In the genomic region with DNA sequence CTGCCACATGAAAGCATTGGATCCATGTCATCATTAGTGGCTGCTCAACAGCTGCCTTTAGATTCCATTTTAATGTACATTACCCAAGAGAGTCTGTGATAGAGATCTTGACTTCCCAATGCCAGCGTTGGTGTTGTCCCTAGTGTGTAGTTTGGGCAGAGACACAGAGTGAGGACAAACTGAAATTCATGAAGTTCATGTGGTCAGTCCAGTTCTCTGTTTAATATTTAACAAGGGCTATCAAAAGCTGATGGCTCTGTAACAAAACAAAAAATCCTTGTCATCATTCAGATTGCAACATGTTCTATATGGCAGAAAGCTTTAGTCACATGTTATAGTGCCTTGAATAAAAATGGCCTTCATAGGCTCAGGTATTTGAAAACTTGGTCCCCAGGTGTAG, we compare ENCODE assay signal across 31 mouse cellular contexts. TPM values are rescaled to one million over a fixed set of nuclear protein-coding genes. Genes with fewer than 3 reads are reported as not detected.
DNase-seq lines count a peak whose midpoint lies in the region; ATAC-seq and TF ChIP-seq lines count a peak whose summit lies in the region.
"Had no signal": no experiment of that assay in that cellular context is flagged by ENCODE, and none has a peak within 500 bp of the region (broad histone marks: within the 10 kb centered on the region; RNA-seq: fewer than 3 reads in every experiment).

No protein-coding gene starts in this region.

- no peak overlapping the region for H3K27ac ChIP-seq in intestine, postnatal 0 days (ENCODE audit: low read depth, low read length)
- no peak overlapping the region for H3K27ac ChIP-seq in intestine, embryonic 16.5 days (ENCODE audit: low read length)
- no peak overlapping the region for H3K27ac ChIP-seq in liver, adult 2 months (replicated peaks; ENCODE audit: insufficient read depth, low read depth, low read length)
- no peak overlapping the region for H3K27ac ChIP-seq in liver, embryonic 11.5 days (ENCODE audit: low read depth, low read length)
- peak overlapping the region; percentile 56 for H3K27ac ChIP-seq in liver, postnatal 0 days (ENCODE audit: low read depth)
- H3K27ac ChIP-seq: embryonic facial prominence, embryonic 13.5 days; embryonic facial prominence, embryonic 15.5 days; forebrain, embryonic 10.5 days; forebrain, embryonic 12.5 days had no signal

- TF ChIP-seq CTCF in intestine, postnatal 0 days (IDR thresholded peaks at IDR 0.05; ENCODE audit: low read depth) = no peak
- no peak for TF ChIP-seq CTCF in liver, adult 2 months (IDR thresholded peaks at IDR 0.05; ENCODE audit: low read depth, low read length)
- no peak for TF ChIP-seq CTCF in liver, postnatal 0 days (IDR thresholded peaks at IDR 0.05; ENCODE audit: low read depth)

- TF ChIP-seq POLR2A in liver, adult 2 months (IDR thresholded peaks at IDR 0.05; ENCODE audit: extremely low read depth, insufficient read depth, low read length) = no peak

- no peak overlapping the region for H3K4me2 ChIP-seq in intestine, postnatal 0 days (replicated peaks; ENCODE audit: low read depth)
- no peak overlapping the region for H3K4me2 ChIP-seq in intestine, embryonic 16.5 days (ENCODE audit: low read depth, low read length)
- no peak overlapping the region for H3K4me2 ChIP-seq in liver, embryonic 11.5 days
- H3K4me2 ChIP-seq in liver, postnatal 0 days (ENCODE audit: low read depth, low read length) = no peak overlapping the region
- H3K4me2 ChIP-seq: embryonic facial prominence, embryonic 13.5 days; embryonic facial prominence, embryonic 15.5 days; forebrain, embryonic 12.5 days had no signal

- no peaks in the 10 kb centered on the region for H3K36me3 ChIP-seq in intestine, postnatal 0 days (ENCODE audit: control insufficient read depth, insufficient read depth)
- H3K36me3 ChIP-seq in intestine, embryonic 16.5 days (ENCODE audit: control insufficient read depth, insufficient read depth, low read length) = no peaks in the 10 kb centered on the region
- no peaks in the 10 kb centered on the region for H3K36me3 ChIP-seq in liver, adult 2 months (ENCODE audit: control insufficient read depth, insufficient read depth, low read length)
- no peaks in the 10 kb centered on the region for H3K36me3 ChIP-seq in liver, embryonic 11.5 days (ENCODE audit: control insufficient read depth, insufficient read depth, low read length)
- no peaks in the 10 kb centered on the region for H3K36me3 ChIP-seq in liver, postnatal 0 days (replicated peaks; ENCODE audit: insufficient read depth, low read length)
- H3K36me3 ChIP-seq: embryonic facial prominence, embryonic 13.5 days; embryonic facial prominence, embryonic 15.5 days; forebrain, embryonic 10.5 days; forebrain, embryonic 12.5 days; G1E had no signal

- H3K4me3 ChIP-seq in intestine, postnatal 0 days (ENCODE audit: low read depth, low read length) = no peak overlapping the region
- no peak overlapping the region for H3K4me3 ChIP-seq in intestine, embryonic 16.5 days (ENCODE audit: low read length)
- H3K4me3 ChIP-seq in liver, adult 2 months (ENCODE audit: insufficient read depth, low read depth, low read length) = 0 out of 2 replicates have a peak overlapping the region, but pooled peaks have one; percentile 5
- no peak overlapping the region for H3K4me3 ChIP-seq in liver, embryonic 11.5 days (ENCODE audit: low read depth, low read length)
- H3K4me3 ChIP-seq in liver, postnatal 0 days (ENCODE audit: low read depth, low read length) = no peak overlapping the region
- H3K4me3 ChIP-seq: embryonic facial prominence, embryonic 13.5 days; embryonic facial prominence, embryonic 15.5 days; erythroblast, embryonic 14.5 days; forebrain, embryonic 10.5 days; forebrain, embryonic 12.5 days had no signal

- peak; percentile 97 for DNase-seq in liver, adult 2 months (ENCODE audit: extremely low read depth, low read depth, low spot score)
- DNase-seq in liver, embryonic 11.5 days (ENCODE audit: low spot score) = no peak
- no peak for DNase-seq in liver, postnatal 0 days
- DNase-seq in liver = no peak
- DNase-seq: adrenal gland, adult 8-10 months; adrenal gland, postnatal 14 days; adrenal gland, postnatal 36 days; B cell, adult 2 months; cerebellum, adult 11-12 months; cerebellum, adult 2 months; cerebellum, adult 9-11 months; cerebellum, postnatal 14 days; cerebellum, postnatal 36 days; embryo, embryonic 11 days had no signal

- no peak overlapping the region for H3K9ac ChIP-seq in intestine, postnatal 0 days (ENCODE audit: low read depth, low read length)
- no peak overlapping the region for H3K9ac ChIP-seq in intestine, embryonic 16.5 days (ENCODE audit: low read depth, low read length)
- no peak overlapping the region for H3K9ac ChIP-seq in liver, adult 2 months (ENCODE audit: low read depth, low read length)
- no peak overlapping the region for H3K9ac ChIP-seq in liver, embryonic 11.5 days (ENCODE audit: low read depth, low read length)
- H3K9ac ChIP-seq in liver, postnatal 0 days (replicated peaks) = no peak overlapping the region
- H3K9ac ChIP-seq: embryonic facial prominence, embryonic 13.5 days; embryonic facial prominence, embryonic 15.5 days; forebrain, embryonic 12.5 days had no signal

- H3K9me3 ChIP-seq in intestine, postnatal 0 days (ENCODE audit: control insufficient read depth) = no peaks in the 10 kb centered on the region
- no peaks in the 10 kb centered on the region for H3K9me3 ChIP-seq in intestine, embryonic 16.5 days (ENCODE audit: control insufficient read depth, low read length)
- peaks cover 3% of the 10 kb centered on the region for H3K9me3 ChIP-seq in liver, embryonic 11.5 days (ENCODE audit: control insufficient read depth, low read length)
- no peaks in the 10 kb centered on the region for H3K9me3 ChIP-seq in liver, postnatal 0 days (ENCODE audit: low read length)

- WGBS in intestine, postnatal 0 days = 41% methylated on average over 1 of the region's 1 CpGs
- 68% methylated on average over 1 of the region's 1 CpGs for WGBS in intestine, embryonic 16.5 days
- 12% methylated on average over 1 of the region's 1 CpGs for WGBS in liver, adult 2 months
- 41% methylated on average over 1 of the region's 1 CpGs for WGBS in liver, embryonic 11.5 days
- 30% methylated on average over 1 of the region's 1 CpGs for WGBS in liver, postnatal 0 days (ENCODE audit: insufficient replicate concordance)

- no peaks in the 10 kb centered on the region for H3K27me3 ChIP-seq in intestine, postnatal 0 days (replicated peaks; ENCODE audit: control insufficient read depth, insufficient read depth, low read length)
- H3K27me3 ChIP-seq in intestine, embryonic 16.5 days (replicated peaks; ENCODE audit: control insufficient read depth, insufficient read depth, low read length) = no peaks in the 10 kb centered on the region
- no peaks in the 10 kb centered on the region for H3K27me3 ChIP-seq in liver, adult 2 months (ENCODE audit: control insufficient read depth, insufficient read depth, low read length)
- H3K27me3 ChIP-seq in liver, embryonic 11.5 days (replicated peaks; ENCODE audit: control insufficient read depth, insufficient read depth, low read length) = no peaks in the 10 kb centered on the region
- no peaks in the 10 kb centered on the region for H3K27me3 ChIP-seq in liver, postnatal 0 days (ENCODE audit: insufficient read depth, low read length)
- H3K27me3 ChIP-seq: embryonic facial prominence, embryonic 13.5 days; embryonic facial prominence, embryonic 15.5 days; forebrain, embryonic 12.5 days; Patski had no signal

- TF ChIP-seq EP300 in liver, postnatal 0 days (IDR thresholded peaks at IDR 0.05; ENCODE audit: low read depth) = peak; percentile 65; the same call in 1 of the 2 replicates

- peak; percentile 31; the same call in 1 of the 2 replicates for ATAC-seq in intestine, postnatal 0 days
- no peak for ATAC-seq in intestine, embryonic 16.5 days
- ATAC-seq in liver, embryonic 11.5 days (replicated peaks; ENCODE audit: low FRiP score) = no peak
- peak; percentile 91 for ATAC-seq in liver, postnatal 0 days
- ATAC-seq: activated CD4-positive, CD25-positive, alpha-beta regulatory T cell, adult 4 months; CD4-positive, CD25-positive, alpha-beta regulatory T cell, adult 4 months; forebrain, embryonic 14.5 days; forebrain, embryonic 16.5 days; Patski had no signal

- no peaks in the 10 kb centered on the region for H3K4me1 ChIP-seq in intestine, postnatal 0 days (replicated peaks; ENCODE audit: control insufficient read depth, insufficient read depth, low read length)
- no peaks in the 10 kb centered on the region for H3K4me1 ChIP-seq in intestine, embryonic 16.5 days (ENCODE audit: control insufficient read depth, insufficient read depth, low read length)
- H3K4me1 ChIP-seq in liver, adult 2 months (ENCODE audit: control insufficient read depth, insufficient read depth, low read length) = peaks cover 7% of the 10 kb centered on the region
- no peaks in the 10 kb centered on the region for H3K4me1 ChIP-seq in liver, embryonic 11.5 days (replicated peaks; ENCODE audit: control insufficient read depth, insufficient read depth, low read length)
- H3K4me1 ChIP-seq in liver, postnatal 0 days (ENCODE audit: insufficient read depth) = no peaks in the 10 kb centered on the region
- H3K4me1 ChIP-seq: embryonic facial prominence, embryonic 13.5 days; embryonic facial prominence, embryonic 15.5 days; forebrain, embryonic 10.5 days; forebrain, embryonic 12.5 days had no signal

- no peaks in the 10 kb centered on the region for H3K79me2 ChIP-seq in liver, adult 2 months (ENCODE audit: control insufficient read depth, insufficient read depth, low read length)

RNA-seq across cellular contexts. Expression of a gene that starts 9.0 kb away (rescaled TPM):
- not detected in 2 replicates for polyA plus RNA-seq in intestine, postnatal 0 days (2015; fragmentation: Nextera tagmentation; extraction: Ambion mirVana)
- not detected in 2 replicates for polyA plus RNA-seq in intestine, embryonic 16.5 days (2015; fragmentation: Nextera tagmentation; extraction: Ambion mirVana)
- 62.1 and 121 TPM in 2 replicates for total RNA-seq in liver, adult 2 months (2014; rRNA removed)
- polyA plus RNA-seq in liver, adult 2 months (2012; rRNA removed) = 15.6 and 19.1 TPM in 2 replicates
- polyA plus RNA-seq in liver, embryonic 11.5 days (2014; fragmentation: Nextera tagmentation; extraction: Ambion mirVana) = not detected in 2 replicates
- polyA plus RNA-seq in liver, postnatal 0 days (2015; fragmentation: Nextera tagmentation; extraction: Ambion mirVana) = 19.2 and 31.0 TPM in 2 replicates
- total RNA-seq: adrenal gland, adult 18-20 months; adrenal gland, adult 8-10 months; adrenal gland, postnatal 36 days; CH12.LX; common myeloid progenitor, adult 5-6 weeks; G1E had no signal
- polyA plus RNA-seq: activated CD4-positive, CD25-positive, alpha-beta regulatory T cell, adult 4 months; CD4-positive, CD25-positive, alpha-beta regulatory T cell, adult 4 months; cerebellum, adult 2 months; embryonic facial prominence, embryonic 11.5 days; embryonic facial prominence, embryonic 13.5 days; embryonic facial prominence, embryonic 15.5 days; erythroblast, embryonic 14.5 days; forebrain, embryonic 10.5 days; forebrain, embryonic 12.5 days; forebrain, embryonic 14.5 days; forebrain, embryonic 16.5 days; G1E; Patski had no signal

Comparison
In these comparisons a context has a peak if more than half of its experiments do, and no peak if none do; other contexts are left out.
1. ATAC-seq: peak in intestine, postnatal 0 days (single experiment) and liver, postnatal 0 days (single experiment); none in intestine, embryonic 16.5 days (single experiment) and liver, embryonic 11.5 days (single experiment).
2. RNA of a gene that starts 9.0 kb away (polyA plus RNA-seq): 19.2 to 31.0 TPM in liver, postnatal 0 days and 15.6 to 19.1 TPM in liver, adult 2 months; not detected in intestine, postnatal 0 days, not detected in intestine, embryonic 16.5 days and not detected in liver, embryonic 11.5 days; every median in the first group is over 10 times any median in the second.